Mouse (Mus musculus) gastrocnemius, postnatal 10 days (tissue): ENCODE data around the gene C1qtnf12. TPM values are rescaled to one million over a fixed set of nuclear protein-coding genes. Genes with fewer than 3 reads are reported as not detected.
A peak's percentile ranks its signal among the peaks of the same experiment; 100 is the strongest.

ENCODE experiments used
- DNase-seq: peaks from one replicate; pipeline ENCODE4 v3.0.0; 2021; ENCODE audit warnings: mixed read lengths
- long read RNA-seq, 2 experiments: library from polyadenylated mRNA; stranded (forward); transcript quantifications; one replicate each; pipeline ENCODE4 v2.0.0; 2021
- total RNA-seq, 2 experiments: library from RNA; stranded (reverse); gene quantifications; 2 replicates each; pipeline ENCODE4 v1.2.3; 2021

Gene C1qtnf12
- 10 to 100 TPM; 20.8 to 23.1 TPM for total RNA-seq
- long read RNA-seq, experiment 1, transcript C1qtnf12-201 (8 exons, 1,315 nt) = major isoform, 20 of 25 reads
- long read RNA-seq, experiment 1, partial matches to known transcripts = 4 of 25 reads
- long read RNA-seq, experiment 1, other reads (novel, unspliced or antisense) = 1 of 25 reads
- long read RNA-seq, experiment 2, transcript C1qtnf12-201 (8 exons, 1,315 nt) = major isoform, 33 of 34 reads
- long read RNA-seq, experiment 2, partial matches to known transcripts = 1 of 34 reads
- long read RNA-seq, experiment 2, other reads (novel, unspliced or antisense) = 0 of 34 reads

DNA sequence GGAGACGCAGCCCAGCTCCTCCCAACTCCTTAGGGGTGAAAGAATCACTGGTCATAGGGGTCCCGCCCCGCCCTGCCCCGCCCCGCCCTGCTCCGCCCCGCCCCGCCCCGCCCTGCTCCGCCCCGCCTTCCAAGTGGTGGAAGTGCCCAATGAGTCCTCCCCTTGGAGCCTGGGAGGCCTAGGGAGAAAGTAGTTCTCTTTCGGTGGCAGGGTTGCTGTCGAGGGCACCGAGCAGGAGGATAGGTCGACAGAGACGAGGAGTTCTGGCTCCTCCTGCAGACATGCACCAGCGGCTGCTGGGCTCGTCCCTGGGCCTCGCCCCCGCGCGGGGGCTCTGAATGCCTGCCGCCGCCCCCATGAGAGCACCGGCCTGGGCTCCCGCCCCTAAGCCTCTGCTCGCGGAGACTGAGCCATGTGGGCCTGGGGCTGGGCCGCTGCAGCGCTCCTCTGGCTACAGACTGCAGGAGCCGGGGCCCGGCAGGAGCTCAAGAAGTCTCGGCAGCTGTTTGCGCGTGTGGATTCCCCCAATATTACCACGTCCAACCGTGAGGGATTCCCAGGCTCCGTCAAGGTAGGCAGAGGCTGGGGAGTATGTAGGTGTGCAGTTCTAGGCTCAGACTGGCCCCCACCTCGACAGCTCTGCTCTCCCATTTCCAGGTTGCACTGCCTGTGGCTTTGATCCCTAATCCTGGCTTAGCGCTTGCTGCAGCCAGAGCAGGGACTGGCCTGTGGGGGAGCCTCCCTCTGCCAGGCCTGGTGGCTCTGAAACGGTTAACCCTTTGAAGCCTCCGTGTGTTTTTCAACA lies at the start of gene C1qtnf12:
Gene C1qtnf12, plus strand, starts transcription at position 152 of the 805 bp plus-strand sequence.
- DNase-seq = peak; percentile 45

DNA sequence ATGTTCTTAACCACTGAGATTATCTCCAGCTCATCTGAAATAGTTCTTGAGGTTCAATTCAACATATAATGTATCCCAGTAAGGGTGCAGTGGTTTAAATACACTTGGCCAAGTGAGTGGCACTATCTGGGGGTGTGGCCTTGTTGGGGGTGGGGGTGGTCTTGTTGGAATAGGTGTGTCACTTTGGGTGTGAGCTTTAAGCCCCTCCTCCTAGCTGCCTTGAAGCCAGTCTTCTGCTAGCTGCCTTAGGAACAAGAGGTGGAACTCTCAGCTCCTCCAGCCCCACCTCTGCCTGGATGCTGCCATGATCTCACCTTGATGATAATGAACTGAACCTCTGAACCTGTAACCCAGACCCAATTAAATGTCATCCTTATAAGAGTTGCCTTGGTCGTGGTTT lies 30.1 kb upstream of the C1qtnf12 start:
- no peak for DNase-seq

DNA sequence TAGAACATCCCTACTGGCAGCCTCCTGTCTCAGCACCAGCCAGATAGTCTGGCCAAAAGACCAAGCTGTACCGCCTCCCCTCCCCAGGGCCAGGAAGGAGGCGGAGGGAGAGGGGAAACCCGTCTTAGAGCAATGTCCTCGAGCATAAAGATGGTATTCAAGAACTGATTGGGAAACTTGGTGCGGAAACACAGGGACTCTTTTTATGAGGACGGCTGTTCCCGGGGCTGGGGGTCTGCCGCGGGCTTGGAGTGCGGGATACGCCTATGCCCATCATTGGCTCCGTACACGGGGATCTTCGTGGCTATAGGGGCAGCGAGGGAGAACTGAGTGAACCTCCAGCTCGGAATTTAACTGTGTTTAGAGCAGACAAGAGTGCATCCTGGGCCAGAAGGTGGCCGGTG lies 19.1 kb upstream of the C1qtnf12 start:
- DNase-seq = peak; percentile 48

DNA sequence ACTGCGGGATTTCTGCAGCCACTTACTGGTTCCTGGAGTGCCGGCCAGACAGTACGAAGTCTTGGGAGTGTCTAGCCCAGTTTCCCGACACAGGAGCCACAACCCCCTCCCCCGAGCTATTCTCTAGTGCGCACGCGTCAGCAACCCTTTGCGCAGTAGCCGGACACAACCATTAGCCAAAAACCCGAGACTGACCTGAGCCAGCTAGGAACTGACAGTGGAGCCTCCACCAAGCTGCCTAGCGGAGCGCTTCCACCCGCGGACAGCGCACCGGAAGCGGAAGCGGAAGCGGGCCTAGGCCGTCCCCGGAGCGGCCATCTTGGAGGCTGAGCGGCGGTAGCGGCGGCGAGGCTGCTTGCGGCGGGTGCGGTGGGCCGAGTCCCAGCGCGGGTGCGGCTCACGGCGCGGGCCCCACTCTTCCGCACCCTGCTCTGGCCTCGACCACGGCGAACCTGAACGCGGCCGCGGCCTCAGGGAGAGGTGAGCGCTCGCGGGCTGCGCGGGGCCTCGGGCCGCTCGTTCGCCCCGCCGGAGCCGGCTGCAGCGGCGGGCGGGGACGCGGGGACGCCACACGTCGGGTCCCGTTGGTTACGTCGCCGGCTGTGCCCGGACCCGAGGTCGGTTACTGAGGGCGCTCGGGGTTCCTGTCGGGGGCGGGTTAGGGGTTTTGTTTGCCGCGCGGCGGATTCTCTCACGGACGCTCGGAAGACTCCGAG lies 18.4 kb upstream of the C1qtnf12 start, which contains the start of gene Ube2j2:
Gene Ube2j2, plus strand, starts transcription at position 298 of the 716 bp plus-strand sequence.
- peak; percentile 93 for DNase-seq

DNA sequence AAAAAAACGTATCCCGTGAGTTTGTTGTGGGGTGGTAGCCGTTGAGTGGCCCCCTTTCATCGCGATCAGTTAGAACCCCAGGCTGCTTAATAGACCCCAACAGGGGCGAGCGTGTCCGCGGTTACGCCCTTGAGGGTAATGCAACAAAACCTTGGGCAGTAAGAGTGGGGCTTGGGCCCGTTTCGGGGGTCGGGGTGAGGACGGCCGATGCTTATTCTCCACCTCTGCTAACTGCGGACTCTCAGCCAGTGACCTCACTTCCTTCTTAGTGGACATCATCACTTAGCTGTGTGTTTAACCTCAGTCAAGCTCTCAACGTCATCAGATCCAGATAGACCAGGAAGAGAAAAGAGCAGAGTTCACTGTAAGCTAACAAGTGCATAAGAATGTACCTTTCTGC lies 17.8 kb upstream of the C1qtnf12 start:
- DNase-seq = no peak

DNA sequence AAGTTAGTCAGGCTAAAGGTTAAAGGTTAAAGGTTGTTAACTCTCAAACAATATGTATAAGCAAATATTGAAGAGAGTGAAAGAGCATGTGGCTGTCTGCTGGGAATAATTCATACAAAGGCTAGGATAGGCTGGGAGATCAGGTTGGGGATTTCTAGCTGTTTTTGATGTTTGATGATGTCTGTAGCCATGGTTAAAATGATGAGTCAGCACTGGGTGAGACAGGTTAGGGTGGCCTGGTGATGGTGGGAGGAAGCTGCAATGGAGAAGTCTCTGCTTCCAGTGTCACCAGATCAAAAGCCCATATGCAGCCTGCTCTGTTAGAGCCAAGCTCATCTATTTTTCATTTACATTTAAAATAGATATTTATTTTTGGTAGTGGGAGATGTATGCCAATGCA lies 15.0 kb upstream of the C1qtnf12 start:
- no peak for DNase-seq

DNA sequence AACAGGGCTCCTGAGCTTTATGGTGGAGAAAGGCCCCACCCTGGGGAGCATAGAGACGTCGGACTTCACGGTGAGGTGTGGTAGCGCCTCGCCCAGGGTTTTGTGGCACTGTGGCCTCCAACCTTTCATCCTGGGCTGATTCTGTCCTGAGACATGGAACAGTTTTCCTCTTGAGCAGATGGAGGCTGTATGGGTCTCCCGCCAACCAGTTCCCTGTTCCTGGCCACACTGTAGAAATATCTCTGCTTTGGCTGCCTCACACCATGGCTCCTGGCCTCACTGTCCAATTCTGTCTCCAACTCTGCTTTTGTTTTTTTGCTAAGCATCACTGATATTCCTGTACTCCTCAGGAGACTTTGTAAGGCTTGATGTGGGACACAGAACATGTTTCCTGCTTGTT lies 6.6 kb upstream of the C1qtnf12 start:
- DNase-seq = no peak

DNA sequence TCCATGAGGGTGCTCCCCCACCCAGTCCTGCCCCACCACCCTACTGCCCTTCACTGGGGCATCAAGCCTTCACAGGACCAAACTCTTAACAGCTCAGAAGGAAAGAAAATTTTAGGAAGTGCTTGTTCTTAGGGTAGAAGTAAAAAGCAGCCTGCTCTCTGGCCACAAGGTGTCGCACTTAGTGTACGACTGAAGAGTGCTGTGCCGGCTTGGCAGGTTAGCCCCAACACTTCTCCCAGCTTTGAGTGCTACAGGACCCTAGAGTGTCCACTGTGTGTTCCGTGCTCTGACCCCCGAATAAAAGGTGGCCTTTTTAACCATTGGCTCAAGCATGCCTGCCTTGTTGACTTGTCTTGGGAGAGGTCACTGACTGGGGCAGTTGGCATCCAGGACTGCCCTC lies 2.8 kb upstream of the C1qtnf12 start:
- DNase-seq = peak; percentile 77

DNA sequence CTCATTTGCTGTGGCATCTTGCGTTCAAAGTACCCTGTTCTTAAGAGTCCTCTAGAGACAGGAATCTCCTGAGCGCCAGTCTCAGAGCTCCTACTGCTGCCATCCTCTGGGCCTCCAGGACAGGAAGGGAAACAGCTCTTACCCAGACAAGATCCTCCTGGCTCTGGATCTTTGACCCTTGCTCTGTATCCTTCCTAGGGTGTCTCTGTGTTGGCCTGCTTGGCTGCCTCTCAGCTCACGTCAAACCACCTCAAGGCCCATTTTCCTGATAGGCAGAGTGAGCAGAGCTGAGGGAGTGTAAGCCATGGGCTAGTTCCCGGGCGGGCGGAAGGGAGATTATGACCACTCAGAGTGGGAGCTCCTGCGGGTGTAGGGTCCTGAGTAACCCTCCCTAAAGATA lies 988 bp downstream of the C1qtnf12 start:
- DNase-seq = no peak

DNA sequence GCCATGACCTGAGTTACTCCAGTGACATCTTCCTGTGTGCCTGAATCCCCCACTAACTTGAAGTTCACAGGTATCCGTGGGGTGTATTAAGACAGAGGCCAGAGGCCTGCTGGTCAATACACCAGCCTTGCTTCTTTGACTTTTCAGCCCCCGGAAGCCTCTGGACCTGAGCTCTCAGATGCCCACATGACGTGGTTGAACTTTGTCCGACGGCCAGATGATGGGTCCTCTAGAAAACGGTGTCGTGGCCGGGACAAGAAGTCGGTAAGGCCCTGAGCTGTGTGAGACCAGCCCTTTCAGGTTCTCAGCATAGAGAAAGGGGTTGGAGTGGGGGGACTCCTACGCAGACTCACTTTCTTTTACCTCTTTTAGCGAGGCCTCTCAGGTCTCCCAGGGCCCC lies 2.3 kb downstream of the C1qtnf12 start:
- no peak for DNase-seq

DNA sequence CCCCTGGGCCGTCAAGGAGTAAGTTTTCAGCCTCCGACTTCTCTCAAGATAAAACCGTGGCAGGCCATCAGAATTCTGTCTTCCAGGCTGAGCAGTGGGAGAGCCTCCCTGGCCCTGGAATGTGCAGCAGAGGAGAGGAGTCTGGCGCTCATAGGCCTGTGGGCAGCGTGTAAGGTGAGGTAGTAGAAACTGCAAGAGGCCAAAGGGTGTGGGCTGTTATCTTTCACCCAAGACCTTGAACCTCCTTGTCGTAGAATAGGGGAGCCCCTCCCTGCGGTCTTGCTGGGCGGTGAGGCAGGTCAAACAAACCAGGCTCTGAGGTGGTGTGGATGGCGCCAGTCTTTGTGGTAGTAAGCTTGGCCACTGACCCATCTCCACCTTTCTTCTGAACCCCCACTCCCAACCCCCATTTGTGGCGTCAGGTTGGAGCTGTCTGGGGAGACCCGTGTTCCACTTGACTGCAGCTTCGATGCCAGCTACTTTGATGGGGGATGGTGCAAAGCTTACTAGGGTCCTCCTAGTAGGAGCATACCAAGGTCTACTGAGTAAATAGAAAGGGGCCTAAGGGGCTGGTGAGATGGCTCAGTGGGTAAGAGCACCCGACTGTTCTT lies 7.0 kb downstream of the C1qtnf12 start:
- no peak for DNase-seq

DNA sequence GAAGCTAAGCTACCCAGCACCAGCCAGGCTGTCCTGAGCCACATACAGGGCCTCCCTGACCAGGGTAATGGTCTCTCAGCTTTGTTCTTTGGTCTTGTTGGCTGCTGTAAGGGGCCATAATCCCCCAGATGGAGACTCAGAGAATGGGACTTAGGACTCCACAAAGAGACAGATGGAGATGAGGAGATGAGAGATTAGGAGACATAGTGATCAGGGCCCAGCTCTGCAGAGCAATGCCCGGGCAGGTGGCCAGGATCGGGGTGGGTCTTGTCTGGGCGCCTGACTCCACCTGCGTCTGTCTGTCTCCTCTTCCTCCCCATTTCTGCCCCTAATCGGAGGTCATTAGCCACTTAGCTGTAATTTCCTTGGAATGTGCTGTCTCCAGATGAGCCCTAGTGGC lies 8.2 kb downstream of the C1qtnf12 start:
- peak; percentile 26 for DNase-seq

DNA sequence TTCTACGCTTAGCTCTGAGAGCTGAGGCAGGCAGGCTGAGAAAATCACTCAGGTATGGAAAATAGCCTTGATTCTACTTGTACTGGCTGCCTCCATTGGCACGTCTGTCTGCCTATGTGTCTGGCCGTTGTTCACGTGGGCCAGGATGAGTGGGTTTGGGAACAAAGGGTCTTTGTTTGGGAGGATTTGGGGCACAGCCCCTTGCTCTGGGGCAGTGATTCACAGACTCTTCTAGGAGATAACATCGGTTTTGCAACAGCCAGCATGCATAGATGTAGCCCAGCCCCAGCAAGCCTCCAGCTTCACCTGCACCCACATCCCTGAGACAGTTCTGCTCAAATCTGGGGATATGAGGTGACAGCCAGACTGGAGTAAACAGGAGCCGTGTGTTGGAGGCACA lies 10.5 kb downstream of the C1qtnf12 start:
- DNase-seq = no peak

DNA sequence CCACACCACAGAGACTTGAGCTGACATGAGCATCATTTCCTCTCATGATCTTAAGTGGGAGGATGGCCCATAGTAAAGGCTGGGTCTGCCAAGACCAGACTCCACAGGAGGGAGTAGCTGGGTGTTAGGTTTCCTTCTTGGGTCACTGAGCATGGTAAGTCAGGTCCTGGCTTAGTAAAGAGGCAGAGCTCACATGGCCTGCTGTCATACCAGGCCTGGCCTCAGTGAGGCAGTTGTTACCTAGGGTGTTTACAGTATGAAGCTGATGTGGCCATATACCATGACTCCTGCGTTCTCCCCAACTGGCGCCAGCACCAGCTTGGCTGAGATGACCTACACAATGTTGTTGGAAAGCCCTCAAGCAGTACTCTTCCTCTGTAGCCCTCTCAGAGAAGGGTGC lies 11.1 kb downstream of the C1qtnf12 start:
- no peak for DNase-seq

DNA sequence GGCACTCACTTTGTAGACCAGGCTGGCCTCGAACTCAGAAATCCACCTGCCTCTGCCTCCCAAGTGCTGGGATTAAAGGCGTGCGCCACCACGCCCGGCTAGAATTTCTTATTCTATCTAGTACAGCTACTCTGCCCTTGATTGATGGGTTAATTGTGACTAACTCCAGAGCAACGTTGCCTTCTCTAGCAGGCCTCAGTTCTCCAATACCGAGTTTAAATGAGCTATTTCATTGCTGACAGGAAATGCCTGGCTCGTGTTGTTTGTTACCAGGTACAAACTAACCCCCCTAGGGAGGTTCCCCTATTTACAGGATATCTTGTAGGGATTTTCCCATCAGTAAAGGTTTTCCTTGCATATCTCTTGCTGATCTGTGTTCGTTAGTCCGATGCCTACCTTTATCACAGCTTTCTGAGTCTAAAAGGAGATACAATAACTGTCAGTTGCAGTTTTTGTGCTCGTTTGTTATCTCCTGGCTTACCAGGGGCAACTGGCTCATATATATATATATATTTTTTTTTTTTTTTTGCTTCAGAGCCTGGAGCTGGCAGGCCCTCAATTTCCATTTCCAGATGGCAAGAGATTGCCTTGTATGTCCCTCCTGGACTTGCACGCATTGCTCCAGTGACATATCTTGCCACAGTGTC lies 19.4 kb downstream of the C1qtnf12 start:
- no peak for DNase-seq

DNA sequence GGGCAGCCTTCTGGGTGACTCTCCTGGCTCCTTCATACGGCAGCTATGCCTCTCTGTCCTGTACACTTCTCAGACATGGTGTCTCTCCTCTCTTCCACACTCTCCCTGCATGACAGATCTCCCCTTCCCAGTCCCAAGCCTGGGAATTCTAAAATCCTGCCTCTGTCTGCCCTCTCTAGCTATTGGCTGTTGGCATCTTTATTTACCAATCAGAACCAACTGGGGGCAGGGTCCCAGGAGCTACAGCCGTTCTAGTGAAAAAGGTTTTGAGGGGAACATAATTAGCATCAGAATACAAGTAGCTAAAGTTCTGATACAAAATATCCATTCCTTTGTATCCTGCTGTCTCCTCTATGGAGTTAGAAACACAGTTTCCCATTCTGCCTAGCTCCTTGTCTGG lies 21.7 kb downstream of the C1qtnf12 start:
- no peak for DNase-seq

DNA sequence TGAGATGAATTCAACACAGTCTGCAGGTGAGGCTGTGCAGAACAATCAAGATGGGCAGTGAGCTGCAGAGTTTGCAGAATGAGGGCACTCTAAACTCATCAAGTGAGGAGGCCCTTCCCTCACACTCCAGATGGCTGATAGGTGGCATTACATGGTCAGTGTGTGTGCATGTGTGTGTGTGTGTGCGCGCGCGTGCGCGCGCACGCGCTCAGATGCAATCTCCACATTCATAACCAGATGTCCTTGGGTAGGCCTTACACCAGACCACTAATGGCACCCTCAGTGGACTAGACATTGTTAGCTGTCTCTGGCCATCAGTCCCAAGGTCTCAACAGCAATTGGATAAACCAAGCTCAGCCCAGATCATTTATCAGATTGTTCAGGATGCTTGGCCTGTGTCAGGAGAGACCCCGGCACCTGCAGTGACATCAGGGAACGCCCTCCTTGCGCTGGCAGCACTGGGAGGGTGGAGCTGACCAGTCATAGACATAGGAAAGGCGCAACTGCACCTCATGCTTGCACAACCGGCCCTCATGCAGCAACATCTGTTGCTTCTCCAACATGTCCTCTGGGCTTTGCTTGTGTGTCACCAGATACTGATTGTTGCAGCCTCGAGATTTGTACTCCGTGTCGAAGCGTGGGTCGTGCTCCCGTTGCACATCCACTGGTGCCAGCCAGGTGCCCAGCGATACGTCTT lies 29.2 kb downstream of the C1qtnf12 start:
- DNase-seq = no peak

DNA sequence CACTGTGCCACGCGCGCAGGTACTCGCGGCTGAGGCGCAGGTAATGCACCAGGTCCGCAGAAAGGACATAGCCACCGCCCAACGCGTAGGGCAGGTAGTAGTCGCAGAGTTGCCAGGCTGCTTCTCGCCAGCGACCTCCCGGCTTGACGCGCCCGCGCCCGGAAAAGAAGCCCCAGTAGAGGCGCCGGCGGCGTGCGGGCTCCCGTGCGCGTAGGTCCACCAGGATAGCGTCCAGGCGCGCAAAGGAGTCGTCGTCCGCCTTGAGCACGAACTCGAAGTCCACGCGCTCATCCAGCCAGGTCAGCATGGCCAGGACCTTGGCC lies 29.8 kb downstream of the C1qtnf12 start:
- no peak for DNase-seq

DNA sequence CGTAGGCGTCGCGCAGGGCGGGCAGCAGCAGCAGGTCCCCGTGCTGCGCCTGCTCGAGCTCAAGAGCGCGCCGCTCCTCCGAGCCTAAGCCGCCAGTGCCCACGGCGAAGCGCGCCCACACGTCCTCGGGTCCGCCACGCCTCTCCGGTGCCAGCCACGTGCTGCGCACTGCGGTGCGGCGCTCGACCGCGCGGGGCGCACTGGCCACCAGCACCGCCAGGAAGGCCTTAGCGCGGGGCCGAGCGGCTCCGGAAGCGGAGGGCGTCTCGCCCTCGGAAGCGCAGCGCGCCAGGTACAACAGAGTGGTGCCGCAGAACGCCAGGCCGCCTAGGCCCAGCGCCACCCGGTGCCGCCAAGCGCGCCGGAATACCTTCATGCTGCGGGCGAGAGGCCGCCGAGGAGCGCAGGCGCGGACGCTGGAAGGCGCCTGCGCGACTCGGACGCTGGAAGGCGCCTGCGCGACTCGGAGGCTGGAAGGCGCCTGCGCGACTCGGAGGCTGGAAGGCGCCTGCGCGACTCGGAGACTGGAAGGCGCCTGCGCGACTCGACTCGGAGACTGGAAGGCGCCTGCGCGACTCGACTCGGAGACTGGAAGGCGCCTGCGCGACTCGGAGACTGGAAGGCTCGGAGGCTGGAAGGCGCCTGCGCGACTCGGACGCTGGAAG lies 30.3 kb downstream of the C1qtnf12 start, which contains the start of the genes B3galt6 and Sdf4:
Gene B3galt6, minus strand, starts transcription at position 409 of the 665 bp plus-strand sequence.
Gene Sdf4, plus strand, starts transcription at position 632 of the 665 bp plus-strand sequence.
- peak; percentile 84 for DNase-seq

DNA sequence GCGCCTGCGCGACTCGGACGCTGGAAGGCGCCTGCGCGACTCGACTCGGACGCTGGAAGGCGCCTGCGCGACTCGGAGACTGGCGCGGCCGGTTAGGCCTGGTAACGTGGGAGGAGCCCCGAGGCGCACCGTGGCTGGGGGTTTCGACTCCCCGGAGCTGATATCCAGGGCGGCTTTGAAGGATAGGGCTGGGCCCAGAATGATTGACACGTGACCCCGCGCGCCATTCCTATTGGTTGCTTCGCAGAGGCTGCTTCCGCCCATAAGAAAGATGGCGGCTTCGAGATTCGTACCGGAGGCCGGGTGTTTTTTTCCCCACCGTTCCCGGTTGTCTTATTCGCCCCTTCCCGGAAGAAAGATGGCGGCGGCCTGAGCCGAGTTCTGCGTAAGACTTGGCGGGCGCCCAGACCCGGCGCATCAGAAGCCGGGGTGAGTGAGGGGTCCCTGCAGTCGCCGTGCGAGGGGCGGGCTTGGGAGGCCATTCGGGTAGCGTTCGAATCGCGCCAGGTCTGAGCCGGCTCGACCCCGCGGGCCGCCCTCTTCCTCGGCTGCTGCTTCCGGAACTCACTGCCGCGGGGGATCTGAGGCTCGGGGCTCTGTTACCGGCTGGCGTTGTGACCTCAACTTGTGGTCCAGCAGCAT lies 30.9 kb downstream of the C1qtnf12 start:
- DNase-seq = peak; percentile 96
